Mouse (Mus musculus) forelimb bud, embryonic 11.5 days (tissue): ENCODE data around the gene Tead2.
A peak's percentile ranks its signal among the peaks of the same experiment; 100 is the strongest.

ENCODE experiments used
- DNase-seq: peaks from one replicate; pipeline ENCODE4 v3.0.0-alpha.2; 2012; ENCODE audit warnings: low read depth, low spot score

The Tead2 gene

DNA sequence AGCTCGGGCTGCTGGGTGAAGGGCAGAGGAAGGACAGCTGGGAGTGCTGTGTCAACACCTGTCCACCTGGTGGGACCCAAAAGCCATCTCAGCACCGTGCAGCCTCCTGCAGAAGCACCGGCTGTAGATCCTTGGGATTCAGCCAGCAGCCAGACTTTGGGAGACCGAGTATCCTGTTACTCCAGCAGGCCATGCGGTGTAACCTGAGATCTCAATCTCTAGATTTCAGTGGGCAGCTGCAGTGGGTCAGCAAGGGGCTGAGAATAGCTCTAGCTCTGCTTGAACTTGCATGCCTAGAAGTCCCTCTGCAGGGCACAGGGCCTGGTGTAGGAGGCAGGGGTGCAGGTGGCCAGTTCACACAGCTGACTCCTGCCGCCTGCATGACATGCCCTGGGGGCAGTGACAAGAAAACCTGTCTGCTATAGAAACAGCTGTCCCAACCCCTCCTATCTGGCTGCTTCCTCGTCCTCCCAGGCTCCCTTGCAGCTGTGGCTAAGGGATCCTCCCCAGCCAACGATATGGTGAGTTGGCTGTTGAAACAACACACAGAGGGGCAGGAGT is 23.7 kb upstream of the Tead2 start:
- DNase-seq, result peak; percentile 75

DNA sequence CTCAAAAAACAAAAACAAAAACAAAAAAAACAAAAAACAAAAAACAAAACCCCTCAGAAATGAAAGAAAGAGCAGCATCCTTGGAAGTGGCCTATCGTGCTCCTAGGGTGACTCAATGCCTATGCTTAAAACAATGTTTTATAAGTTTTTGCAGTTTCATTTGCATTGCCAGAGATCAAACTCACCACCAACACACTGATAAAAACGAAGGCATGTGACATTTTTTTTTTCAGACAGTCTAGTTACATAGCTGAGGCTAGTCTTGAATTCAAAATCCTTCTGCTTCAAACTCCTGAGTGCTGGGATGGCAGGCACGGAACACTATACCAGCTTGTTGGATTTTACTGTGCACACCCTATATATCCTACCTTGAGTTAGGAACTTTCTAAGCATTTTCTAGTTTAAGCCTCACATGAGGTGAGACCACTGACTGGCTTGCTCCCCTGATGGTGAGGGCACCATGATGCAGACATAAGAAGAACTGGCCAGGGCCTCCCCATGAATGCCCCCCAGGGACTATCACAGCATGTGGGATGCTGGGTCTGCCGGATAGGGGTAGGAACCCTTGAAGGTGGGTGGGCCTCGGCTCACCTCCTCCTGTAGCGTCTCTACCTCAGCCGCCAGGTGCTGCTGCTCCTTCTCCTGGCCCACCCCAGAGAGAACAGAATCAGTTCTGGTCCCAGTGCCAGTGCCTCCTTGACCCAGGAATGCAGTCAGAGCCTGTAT is 22.8 kb upstream of the Tead2 start:
- DNase-seq, result no peak

DNA sequence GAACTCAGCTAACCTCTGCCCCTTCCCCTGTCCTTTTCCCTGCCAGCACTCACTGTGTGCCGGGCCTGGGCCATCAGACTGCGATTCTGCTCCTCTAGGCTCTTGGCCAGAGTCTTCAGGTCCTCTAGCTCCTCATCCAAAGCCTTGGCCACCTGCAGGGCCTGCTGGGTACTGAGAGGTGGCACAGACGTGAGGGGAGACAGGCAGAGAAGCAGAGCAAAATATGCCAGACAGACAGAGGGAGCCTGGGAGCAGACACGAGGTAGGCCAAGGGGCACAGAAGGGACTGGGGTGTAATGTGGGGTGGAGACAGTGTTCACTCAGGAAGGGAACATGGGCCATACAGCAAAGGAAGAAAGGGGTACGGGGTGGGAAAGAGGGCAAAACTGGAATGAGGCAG is 22.1 kb upstream of the Tead2 start:
- no peak for DNase-seq

DNA sequence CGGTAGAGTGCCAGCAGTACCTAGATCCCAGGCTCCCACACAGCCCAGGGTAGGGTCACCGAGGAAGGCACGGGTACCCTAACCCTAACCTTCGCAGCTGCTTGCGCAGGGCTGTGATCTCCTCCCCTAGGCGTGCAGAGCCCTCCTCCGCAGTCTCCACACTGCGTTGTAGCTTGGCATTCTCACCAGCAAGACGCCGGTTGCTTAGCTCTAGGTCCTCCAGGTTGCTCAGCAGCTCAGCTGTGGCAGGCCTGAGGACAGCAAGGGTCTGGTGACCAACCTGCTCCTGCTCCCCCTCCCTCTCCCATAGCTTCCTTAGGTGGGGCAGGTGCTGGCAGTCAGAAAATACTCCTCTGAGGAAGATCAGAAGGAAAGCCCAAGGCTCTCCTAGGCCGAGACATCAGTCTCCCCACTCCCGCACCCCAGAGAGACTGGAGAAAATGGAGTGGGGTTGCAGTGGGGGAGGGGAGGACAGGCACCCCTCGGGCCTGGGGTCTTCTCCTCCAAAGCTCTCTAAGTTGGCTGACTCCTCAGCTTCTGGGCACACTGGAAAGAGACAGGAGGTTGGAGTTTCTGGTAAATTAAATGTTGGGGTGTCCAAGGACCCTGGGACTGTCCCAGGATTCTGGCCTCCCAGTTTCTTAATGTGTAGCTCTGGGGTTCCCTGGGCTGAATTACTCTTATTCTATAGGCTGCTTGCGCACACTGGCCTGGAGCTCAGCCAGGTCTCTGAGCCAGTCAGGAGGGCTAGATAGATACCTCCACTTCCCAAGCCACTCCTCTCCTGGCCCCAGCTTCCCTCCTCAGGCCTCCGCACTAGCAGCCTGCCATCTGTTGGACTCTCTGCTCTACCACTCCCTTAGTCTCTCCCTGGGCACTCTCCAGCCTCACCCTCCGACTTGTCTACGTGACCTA is 21.4 kb upstream of the Tead2 start:
- DNase-seq, result no peak

DNA sequence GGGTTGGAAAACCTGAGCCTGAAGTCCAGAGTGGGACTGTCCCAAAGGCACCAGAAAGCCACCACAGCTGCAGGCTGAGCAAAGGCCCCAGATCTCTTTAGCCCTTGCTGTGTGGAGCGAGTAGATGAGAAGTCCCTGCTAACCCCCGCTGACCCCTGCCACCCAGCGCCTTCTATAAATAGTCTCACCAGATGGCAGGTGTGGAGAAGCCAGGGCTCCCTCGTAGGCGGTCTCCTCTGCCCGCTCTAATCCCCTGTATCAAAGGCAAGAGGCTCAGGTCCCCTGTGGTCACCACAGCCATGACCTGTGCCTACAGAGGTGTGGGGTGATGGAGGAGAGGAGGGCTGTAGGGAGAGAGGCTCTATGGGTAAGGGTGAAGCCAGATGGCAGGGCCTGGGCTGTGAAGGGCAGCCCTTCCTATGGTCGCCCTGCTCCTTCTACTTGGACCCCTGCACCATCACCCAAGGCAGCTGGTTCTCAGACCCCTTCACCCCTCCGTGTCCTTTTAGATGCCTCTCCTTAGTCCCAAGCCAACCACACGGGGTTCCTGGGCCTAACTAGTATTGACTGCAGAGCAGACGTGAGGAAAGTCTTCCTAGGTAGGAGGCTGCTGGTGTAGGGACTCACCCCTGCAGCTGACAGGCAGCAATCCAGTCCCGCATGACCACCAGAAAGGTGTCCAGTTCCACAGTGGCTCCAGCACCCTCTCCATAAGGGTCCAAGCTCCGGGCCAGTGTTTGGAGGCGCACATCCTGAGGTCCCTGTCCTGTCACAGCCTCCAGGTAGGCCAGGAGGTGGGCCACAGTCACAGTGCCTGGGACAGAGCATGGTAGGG is 20.0 kb upstream of the Tead2 start:
- DNase-seq, result no peak

DNA sequence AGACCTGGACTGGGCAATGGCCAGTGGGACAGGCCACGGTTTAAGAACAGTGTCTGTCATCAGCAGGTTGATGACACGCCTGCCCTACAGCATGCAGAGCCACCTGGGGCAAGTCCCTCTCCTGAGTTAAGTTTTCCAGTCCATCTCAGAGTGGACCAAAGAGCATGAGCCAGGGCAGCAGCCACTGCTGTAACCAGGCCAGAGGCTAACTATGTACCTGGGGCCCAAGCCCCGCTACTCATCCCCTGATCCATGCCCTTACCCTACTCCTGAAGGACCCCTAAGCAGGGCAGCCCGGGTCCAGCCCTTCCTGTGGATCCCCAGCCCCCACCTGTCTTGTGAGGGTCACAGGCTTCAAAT is 19.4 kb upstream of the Tead2 start:
- no peak for DNase-seq

DNA sequence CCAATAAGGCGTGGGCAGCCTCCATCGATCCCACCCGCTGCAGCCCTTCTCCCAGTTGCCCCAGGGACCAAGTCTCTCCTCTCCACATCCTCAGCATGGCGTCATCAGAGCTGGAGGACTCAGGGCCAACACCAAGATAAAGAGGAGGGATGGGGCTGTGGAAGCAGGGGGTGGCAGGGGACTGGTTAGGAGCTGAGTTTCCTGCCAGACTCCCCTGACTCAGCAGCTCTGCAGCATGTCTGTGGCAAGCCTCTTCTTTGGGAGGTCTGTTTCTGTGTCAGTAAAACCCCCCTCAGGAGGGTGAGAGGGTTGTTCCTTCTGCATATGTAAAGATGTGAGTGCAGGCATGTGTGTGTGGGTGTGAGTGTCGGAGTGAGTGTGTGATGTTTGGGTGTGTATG is 18.6 kb upstream of the Tead2 start:
- no peak for DNase-seq

DNA sequence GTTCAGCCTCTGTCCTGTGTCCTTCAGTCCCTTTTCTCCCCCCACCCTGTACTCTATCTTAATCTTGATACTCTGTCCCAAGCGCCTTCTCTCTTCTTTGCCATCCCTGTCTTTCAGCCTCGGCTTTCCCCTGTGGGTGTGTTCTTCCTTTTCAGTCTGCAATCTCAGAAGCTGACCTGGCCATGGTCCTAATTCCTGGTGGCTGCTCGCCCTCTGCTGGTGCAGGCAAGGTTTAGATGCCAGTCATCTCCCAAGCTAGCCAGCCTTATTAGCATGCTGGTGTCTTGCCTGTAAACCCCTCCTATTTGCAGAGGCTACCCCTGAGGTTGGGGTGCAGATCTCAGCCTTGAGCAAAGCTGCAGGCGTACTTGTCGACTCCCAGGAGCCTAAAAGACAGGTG is 17.1 kb upstream of the Tead2 start:
- peak; percentile 76 for DNase-seq

DNA sequence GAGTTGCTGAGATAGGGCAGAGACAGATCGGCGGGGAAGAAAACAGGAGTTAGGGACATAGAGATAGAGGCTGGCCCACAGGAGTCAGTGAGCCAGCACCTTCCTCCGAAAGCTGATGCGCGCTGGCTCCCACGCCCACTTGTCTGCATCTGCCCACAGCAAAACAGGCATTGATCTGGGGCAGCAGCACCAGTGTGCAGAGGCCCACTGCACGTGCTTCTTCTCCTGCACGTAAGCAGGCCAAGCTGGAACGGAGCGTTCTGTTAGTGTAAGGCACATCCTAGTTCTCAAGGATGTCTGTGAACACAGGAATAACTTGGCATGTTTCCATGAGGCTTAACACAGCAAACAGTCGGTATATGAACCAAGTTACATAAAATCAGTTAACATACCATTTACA is 16.6 kb upstream of the Tead2 start:
- no peak for DNase-seq

DNA sequence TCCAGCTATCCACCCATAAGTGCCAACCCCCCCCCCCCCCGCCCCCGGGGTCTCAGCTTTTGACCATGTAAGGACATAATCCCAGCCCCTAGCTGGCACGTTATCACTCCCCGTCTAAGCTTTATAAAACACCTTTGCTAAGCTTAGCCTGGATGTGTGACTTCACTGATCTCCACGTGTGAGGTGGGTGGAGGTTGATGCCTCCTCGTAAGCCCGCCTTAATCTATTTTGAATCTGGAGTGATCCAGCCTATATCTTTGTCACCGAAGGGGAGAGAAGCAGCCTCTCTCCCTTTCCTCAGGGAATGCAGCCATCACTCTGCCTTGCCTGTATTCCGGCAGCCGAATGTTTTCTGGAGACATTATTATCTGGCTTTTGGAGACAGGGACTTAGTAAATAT is 12.9 kb upstream of the Tead2 start:
- DNase-seq, result no peak

DNA sequence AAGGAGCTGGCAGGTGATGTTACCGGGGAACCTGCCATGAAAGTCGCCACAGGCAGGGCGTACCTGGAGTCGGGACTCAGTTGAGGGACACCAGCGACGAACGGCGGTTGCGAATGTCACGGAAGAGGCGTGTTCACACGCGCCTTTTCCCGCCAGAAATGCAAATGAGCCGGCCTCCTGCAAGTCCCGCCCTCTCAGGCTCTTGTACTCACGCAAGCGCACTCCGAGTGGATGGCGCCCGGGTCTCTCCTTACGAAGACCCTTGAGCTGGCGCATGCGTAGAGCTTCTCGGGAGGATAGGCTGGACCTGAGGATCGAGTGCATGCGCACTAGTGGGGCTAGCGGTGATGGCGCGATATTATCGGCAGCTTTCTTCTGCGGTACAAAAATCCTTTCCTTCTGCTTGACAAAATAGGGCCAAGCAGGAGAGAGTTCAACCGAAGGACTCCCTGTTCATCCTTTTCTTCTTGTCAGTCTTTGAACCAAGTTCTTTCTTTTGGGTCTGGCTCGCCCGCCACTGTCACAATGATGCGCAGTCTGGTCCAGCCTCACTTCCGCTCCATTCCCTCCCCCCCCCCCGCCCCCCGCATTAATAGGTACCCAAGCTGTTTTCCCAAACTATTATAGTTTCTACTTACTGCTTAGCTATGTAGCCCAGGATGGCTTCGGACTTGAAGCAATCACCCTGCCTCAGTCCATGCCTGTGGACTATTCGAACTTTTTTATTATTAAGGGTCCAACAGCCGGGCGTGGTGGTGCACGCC is 11.0 kb upstream of the Tead2 start, which contains the start of gene Ccdc155:
Ccdc155 (minus strand) TSS at position 513 of the 764 bp plus-strand sequence.
- peak; percentile 99 for DNase-seq

DNA sequence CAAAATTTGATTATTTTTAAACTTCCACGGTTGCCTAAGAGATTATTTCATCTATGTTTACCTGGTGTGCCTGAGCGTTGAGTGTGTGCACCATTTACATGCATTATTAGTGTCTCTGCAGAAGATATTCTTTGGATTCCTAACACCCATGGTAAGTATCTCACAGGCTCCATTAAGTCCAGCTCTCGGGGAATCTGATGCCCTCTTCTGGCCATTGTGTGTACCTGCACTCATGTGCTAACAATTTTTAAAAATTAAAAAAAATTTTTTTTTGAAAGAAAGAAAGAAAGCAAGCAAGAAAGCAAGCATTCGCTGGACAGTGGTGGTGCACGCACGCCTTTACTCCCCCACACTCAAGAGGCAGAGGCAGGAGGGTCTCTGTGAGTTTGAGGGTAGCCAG is 7.3 kb upstream of the Tead2 start:
- DNase-seq, result no peak

DNA sequence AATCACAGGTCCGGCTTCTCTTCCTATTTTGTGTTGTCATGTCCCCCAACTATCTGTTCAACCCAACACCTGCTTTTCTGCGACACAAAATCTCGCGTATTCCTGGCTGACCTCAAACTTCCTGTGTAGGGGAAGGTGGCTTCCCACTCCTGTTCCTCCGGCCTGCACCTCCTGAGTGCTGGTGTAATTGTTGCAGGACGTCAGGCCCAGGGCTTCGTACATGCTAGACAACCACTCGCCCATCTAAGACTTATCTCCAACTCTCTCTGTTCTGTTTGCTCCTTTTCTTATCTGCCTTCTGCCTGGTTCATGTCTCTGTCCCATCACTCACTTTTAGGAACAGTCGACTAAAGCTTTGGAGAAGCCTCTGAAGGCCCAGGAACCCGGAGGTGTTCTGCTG is 4.5 kb upstream of the Tead2 start:
- DNase-seq, result no peak

DNA sequence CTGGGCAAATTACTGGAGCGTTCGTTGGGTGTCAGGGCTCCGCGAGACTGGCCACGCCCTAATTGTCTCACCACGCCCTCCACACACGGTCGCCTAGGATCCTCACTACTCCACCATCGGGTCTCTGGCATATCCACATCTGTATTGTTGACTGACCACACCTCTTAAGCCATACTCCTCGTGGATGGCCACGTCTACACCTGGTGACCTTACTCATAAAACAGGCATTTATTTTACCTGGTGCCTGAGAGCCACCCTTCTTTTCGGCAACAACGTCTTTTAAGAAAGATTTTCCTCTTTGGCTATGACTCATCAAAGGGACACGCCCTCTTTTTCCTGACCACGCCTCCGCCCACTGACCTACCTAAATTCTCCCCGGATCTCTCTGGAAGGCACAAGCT is 3.7 kb upstream of the Tead2 start, which contains the start of gene Dkkl1:
Dkkl1 (minus strand) TSS at position 297 of the 401 bp plus-strand sequence.
- DNase-seq, result no peak

DNA sequence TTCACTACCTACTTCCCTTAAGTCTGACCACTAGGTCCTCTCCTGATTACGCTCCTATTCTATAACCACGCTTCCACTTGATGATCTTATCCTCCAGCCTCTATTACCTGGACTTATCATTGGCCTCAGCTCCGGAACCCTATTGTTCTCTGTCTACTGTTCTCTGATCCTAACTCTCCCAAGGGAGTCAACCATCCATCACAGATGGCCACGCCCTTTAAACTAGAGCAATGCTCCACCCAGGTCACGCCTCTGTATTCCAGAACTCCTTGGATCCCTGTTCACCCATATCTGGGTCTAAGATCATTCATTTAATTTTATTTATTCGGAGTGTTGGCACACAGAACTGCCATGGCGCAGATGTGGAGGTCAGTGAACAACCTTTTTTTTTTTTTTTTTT is 3.2 kb upstream of the Tead2 start:
- no peak for DNase-seq

DNA sequence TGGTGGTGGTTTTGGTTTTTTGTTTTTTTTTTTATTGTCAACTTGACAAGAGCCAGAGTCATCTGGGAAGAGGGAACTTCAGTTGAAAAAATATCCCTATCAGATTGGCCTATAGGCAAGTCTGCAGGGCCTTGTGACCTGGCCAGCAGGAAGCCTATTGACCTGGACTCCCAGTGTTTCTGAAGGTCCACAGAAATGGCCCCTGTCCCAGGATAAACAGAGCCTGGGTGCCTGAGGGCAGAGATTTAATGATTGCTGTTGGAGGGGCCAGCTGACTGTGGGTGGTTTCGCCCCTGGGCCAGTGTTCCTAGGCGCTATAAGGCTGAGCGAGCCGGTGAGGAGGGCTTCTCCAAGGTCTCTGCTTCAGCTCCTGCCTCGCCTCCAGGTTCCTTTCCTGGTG is 1.8 kb upstream of the Tead2 start:
- DNase-seq, result no peak

DNA sequence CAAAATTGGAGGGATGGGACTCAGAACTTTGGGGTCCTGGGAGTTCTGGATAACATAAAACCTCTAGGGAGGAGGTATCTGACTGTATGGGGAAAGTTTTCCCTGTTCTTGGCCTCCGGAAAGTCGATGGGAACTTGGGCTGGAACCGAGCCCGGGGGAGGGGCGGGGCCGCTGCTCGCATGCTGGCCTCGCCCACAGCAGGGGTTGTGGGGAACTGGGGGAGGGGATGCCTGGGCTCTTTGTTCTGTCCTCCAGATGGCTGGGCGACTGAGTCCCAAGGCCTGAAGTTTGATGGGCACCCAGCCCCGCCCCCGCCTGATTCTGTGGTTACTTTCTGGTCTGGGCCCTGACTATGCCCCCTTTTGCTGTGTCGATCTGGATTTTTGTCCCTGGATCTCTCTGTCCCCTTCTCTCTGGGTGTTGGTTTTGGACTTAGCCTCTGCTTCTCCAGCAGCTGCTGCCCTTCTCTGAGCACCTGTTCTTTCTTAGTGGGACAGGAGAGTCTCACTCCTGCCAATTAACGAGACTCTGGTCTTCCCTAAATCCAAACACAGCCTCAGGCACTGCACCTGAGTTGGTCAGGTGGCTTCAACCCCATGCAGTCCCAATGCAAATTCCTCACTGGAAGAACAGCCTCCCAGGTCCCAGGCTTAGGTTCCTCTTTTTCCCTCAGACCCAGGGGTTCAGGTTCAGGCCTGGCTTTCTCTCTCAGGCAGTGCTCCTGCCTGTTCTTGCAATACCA is 1.1 kb downstream of the Tead2 start:
- DNase-seq, result peak; percentile 95

DNA sequence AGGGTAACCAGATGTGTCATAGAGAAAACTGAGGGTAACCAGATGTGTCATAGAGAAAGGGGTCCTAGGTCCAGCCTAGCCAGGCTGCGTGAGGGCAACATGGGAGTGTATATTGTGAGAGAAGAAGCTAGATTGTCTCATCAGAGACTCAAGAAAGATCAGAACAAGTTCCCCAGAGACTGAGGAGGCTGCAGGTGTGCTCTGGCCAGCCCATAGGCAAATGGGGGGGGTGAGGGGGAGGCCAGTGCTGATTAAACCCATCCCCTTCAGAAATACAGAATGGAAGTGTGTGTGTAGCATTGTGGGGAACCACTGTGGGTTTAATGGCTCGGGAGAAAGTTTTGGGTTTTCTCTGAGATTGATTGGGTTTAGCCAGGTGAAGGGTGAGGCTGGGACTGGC is 6.1 kb downstream of the Tead2 start:
- DNase-seq, result no peak

DNA sequence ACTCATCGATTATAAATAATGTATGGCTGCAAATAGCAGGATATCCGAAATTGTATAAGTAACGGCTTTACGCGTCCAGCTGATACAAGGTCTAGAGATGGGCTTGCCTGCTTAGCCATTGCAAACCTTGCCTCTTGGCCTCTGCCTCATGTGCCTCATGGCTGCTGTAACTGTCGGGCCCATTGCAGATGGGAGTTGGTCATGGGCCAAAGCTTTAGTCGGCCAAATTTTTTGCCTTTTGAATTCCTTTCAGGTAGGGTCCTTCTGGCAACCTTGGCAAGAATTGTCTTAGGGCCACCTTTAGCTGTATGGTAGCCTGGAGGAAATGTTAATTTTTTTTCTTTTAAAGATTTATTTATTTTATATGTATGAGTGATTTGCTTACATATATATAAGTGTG is 9.3 kb downstream of the Tead2 start:
- no peak for DNase-seq

DNA sequence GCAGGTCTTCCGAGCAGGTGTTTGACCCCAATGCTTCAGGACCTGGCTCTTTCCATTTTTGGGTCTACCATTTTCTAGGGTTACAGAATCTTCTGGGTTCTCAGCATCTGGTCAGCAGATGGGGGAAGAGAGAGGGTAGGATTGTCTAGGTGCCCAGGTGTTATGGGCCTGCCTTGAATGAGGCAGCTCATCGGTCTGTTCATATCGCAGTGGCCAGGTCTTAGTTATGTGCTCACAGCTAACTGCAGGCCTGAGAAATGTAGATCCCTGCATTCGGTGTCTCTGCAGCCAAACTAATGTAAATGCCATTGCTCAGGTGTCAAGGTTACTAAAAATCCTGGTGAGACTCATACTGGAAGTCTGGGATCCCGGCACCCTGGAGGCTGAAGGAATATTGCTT is 10.9 kb downstream of the Tead2 start:
- DNase-seq, result no peak
